Mouse (Mus musculus) C2C12 (cell line): ENCODE measurements around the gene Sdad1. TPM values are rescaled to one million over a fixed set of nuclear protein-coding genes. Genes with fewer than 3 reads are reported as not detected.

Experiments used
- H3K27me3 ChIP-seq: one replicate; pipeline ENCODE4 v1.6.1; 2011; ENCODE audit not compliant: control insufficient read depth, insufficient read depth, insufficient read length
- H3K36me3 ChIP-seq: one replicate; pipeline ENCODE4 v1.6.1; 2011; ENCODE audit not compliant: control insufficient read depth, insufficient read depth
- H3K4me3 ChIP-seq: one replicate; pipeline ENCODE4 v1.5.1; 2011; ENCODE audit warnings: mild to moderate bottlenecking, control low read depth; ENCODE audit not compliant: poor library complexity, insufficient read depth, severe bottlenecking
- H3K79me2 ChIP-seq: one replicate; pipeline ENCODE4 v1.6.1; 2011; ENCODE audit not compliant: control insufficient read depth, insufficient read depth
- H3K79me3 ChIP-seq: one replicate; pipeline ENCODE4 v1.6.1; 2011; ENCODE audit warnings: low read depth, control low read depth
- H3ac ChIP-seq: one replicate; pipeline ENCODE3; 2011; ENCODE audit warnings: low read depth; ENCODE audit not compliant: control insufficient read depth, insufficient read length
- CEBPB ChIP-seq: IDR thresholded peaks from one replicate; pipeline ENCODE4 v1.6.1; 2011; ENCODE audit warnings: low read depth, mild to moderate bottlenecking, control low read depth, moderate library complexity
- CTCF ChIP-seq: IDR thresholded peaks from one replicate; pipeline ENCODE4 v1.5.1; 2011; ENCODE audit not compliant: control insufficient read depth, insufficient read depth, insufficient read length
- FOSL1 ChIP-seq: IDR thresholded peaks from one replicate; pipeline ENCODE4 v1.8.0; 2011; ENCODE audit warnings: mild to moderate bottlenecking, low read length; ENCODE audit not compliant: poor library complexity, insufficient read depth, severe bottlenecking
- MAX ChIP-seq: IDR thresholded peaks from one replicate; pipeline ENCODE4 v1.6.1; 2011; ENCODE audit warnings: mild to moderate bottlenecking, control low read depth
- MYOD1 ChIP-seq: IDR thresholded peaks from one replicate; pipeline ENCODE4 v1.6.1; 2011; ENCODE audit warnings: low read depth; ENCODE audit not compliant: control insufficient read depth, insufficient read length
- MYOG ChIP-seq: IDR thresholded peaks from one replicate; pipeline ENCODE4 v1.6.1; 2011; ENCODE audit not compliant: control insufficient read depth, insufficient read length; ENCODE audit errors: extremely low read depth
- USF1 ChIP-seq: IDR thresholded peaks from one replicate; pipeline ENCODE4 v1.6.1; 2011; ENCODE audit warnings: low read depth, mild to moderate bottlenecking, control low read depth, moderate library complexity
- polyA plus RNA-seq: library from polyadenylated mRNA; unstranded; fragments of >200 nt; fragmentation: generic; extraction: Trizol; gene quantifications from one replicate; pipeline ENCODE4 v1.2.1, GENCODE M21; 2012; ENCODE audit warnings: missing spikeins

The Sdad1 gene
- polyA plus RNA-seq, 1 experiment: 8.0 TPM

DNA sequence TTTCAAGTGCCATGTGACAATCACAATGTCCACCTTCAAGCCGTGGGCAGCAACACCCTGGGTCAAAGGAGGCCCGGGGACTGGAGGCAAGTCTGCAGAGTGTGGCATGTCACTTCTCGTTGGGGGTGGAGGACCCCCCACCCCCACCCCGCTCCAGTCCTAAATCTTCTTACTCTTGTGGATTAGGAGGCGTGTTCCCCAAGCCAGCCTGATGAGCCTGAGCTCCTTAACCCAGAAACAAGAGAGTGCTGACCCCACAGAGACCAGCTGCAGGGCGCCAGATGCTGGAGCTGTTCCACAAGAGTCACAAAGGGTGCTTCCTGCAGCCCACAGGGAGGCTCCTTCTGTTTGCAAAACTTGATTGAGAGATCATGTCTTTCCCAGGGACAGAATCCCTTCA, 54.1 kb downstream of the Sdad1 start, which contains the start of gene Ppef2:
Ppef2 (minus strand) TSS at position 61 of the 400 bp plus-strand sequence.
- no peaks in the 10 kb centered on the region for H3K79me2 ChIP-seq
- H3K36me3 ChIP-seq: no peaks in the 10 kb centered on the region
- no peak within 1 kb of the TSS for H3ac ChIP-seq
- no peak within 1 kb of the TSS for H3K4me3 ChIP-seq
- H3K27me3 ChIP-seq: no peaks in the 10 kb centered on the region
- H3K79me3 ChIP-seq: no peaks in the 10 kb centered on the region
- no peak for TF ChIP-seq CEBPB
- TF ChIP-seq MYOG: no peak
- TF ChIP-seq MAX: no peak
- TF ChIP-seq CTCF: no peak
- TF ChIP-seq MYOD1: no peak
- no peak for TF ChIP-seq FOSL1
- TF ChIP-seq USF1: no peak

GRCm38 (mm10) chr5:92254476-92254875, 55.8 kb downstream of the Sdad1 start:
- Histone ChIP-seq H3ac (no peak overlapping the region), H3K79me2 (no peaks in the 10 kb centered on the region), H3K36me3 (no peaks in the 10 kb centered on the region), H3K79me3 (no peaks in the 10 kb centered on the region), H3K27me3 (no peaks in the 10 kb centered on the region), H3K4me3 (no peak overlapping the region)
- TF ChIP-seq USF1 (no peak), CEBPB (no peak), MAX (no peak), MYOD1 (no peak), MYOG (no peak), CTCF (no peak), FOSL1 (no peak)

- H3K27me3 ChIP-seq: no peaks in the 10 kb centered on the region
- TF ChIP-seq USF1: no peak
- no peak for TF ChIP-seq FOSL1
- TF ChIP-seq CTCF: no peak
- no peak for TF ChIP-seq MYOD1
- TF ChIP-seq CEBPB: no peak
- no peak for TF ChIP-seq MYOG
- no peak for TF ChIP-seq MAX
- H3ac ChIP-seq: no peak overlapping the region
- H3K4me3 ChIP-seq: no peak overlapping the region
- no peaks in the 10 kb centered on the region for H3K79me3 ChIP-seq
- no peaks in the 10 kb centered on the region for H3K79me2 ChIP-seq
- H3K36me3 ChIP-seq: no peaks in the 10 kb centered on the region
These were observed 57.4 kb downstream of the Sdad1 start for GRCm38 (mm10) chr5:92252797-92253343.

GRCm38 (mm10) chr5:92252031-92252430, 58.2 kb downstream of the Sdad1 start:
- TF ChIP-seq FOSL1: no peak
- TF ChIP-seq MYOD1: no peak
- TF ChIP-seq MYOG: no peak
- TF ChIP-seq MAX: no peak
- TF ChIP-seq CTCF: no peak
- no peak for TF ChIP-seq CEBPB
- TF ChIP-seq USF1: no peak
- H3K4me3 ChIP-seq: no peak overlapping the region
- no peaks in the 10 kb centered on the region for H3K36me3 ChIP-seq
- no peak overlapping the region for H3ac ChIP-seq
- H3K27me3 ChIP-seq: no peaks in the 10 kb centered on the region
- H3K79me3 ChIP-seq: no peaks in the 10 kb centered on the region
- no peaks in the 10 kb centered on the region for H3K79me2 ChIP-seq

DNA sequence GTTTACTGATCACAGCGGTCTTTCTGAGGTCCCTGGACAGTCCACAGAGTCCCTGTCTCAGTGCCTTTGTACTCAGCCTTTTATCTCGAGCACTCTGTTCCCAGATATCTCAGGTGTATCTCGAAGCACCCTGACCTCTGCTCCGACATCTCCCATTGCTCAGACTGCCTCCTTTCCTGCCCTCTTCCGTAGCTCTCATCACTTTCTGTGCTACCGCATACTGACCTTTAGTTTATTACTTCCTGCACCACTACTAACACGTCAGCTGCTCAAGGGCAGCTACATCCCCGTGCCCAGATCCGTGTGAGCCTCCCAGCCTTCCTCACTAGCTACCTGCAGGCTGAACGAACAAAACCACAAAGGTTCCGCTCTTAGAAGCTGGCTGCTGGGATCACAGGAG, 61.7 kb downstream of the Sdad1 start:
- H3K27me3 ChIP-seq: no peaks in the 10 kb centered on the region
- no peaks in the 10 kb centered on the region for H3K79me3 ChIP-seq
- no peaks in the 10 kb centered on the region for H3K79me2 ChIP-seq
- H3K4me3 ChIP-seq: no peak overlapping the region
- no peak for TF ChIP-seq FOSL1
- no peak overlapping the region for H3ac ChIP-seq
- H3K36me3 ChIP-seq: no peaks in the 10 kb centered on the region

DNA sequence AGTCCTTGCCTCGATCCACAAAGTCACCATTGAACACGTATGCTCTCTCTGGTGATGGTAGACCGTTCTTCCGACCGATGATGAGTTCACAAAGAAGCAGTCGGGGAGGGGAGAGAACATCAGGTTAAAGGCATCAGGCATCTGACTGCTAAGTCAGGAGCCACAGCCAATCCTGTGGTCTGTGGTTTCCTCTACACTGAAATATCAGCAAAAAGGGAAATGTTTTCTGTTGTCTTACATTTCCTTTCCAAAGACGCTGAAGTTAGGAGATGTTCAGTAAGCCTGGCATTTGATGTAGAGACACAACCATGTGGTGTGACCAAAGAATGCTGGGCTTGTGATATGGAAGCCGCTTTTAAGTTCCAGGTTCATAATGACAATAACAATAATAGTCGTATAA, 64.8 kb downstream of the Sdad1 start:
- Histone ChIP-seq H3ac (no peak overlapping the region), H3K4me3 (no peak overlapping the region), H3K36me3 (no peaks in the 10 kb centered on the region), H3K79me3 (no peaks in the 10 kb centered on the region), H3K27me3 (no peaks in the 10 kb centered on the region), H3K79me2 (no peaks in the 10 kb centered on the region)
- TF ChIP-seq CTCF: no peak
- no peak for TF ChIP-seq FOSL1
- TF ChIP-seq MAX: no peak
- no peak for TF ChIP-seq MYOD1
- no peak for TF ChIP-seq USF1
- no peak for TF ChIP-seq MYOG
- no peak for TF ChIP-seq CEBPB
